Mouse (Mus musculus): Measurements from ENCODE around the gene Mybpc1. TPM values are rescaled to one million over a fixed set of nuclear protein-coding genes. Genes with fewer than 3 reads are reported as not detected.

Gene Mybpc1
- polyA plus RNA-seq, 1 experiment from 2014 or later, result 12.1 TPM

Other genes starting within 250 kb of the Mybpc1 start
- 0.58 and 0.82 TPM in 2 replicates for gene Dram1, start 226.1 kb downstream of the Mybpc1 start, polyA plus RNA-seq (2016; fragmentation: Nextera tagmentation; extraction: Ambion mirVana)
- 15.2 and 18.3 TPM in 2 replicates for gene Gnptab, start 226.0 kb downstream of the Mybpc1 start, polyA plus RNA-seq (2016; fragmentation: Nextera tagmentation; extraction: Ambion mirVana)
- gene Sycp3, start 145.6 kb downstream of the Mybpc1 start, polyA plus RNA-seq (2016; fragmentation: Nextera tagmentation; extraction: Ambion mirVana), result 0.46 TPM in 1 of 2 replicates, not detected in the other
- gene Chpt1, start 101.1 kb downstream of the Mybpc1 start, polyA plus RNA-seq (2016; fragmentation: Nextera tagmentation; extraction: Ambion mirVana), result 23.7 and 25.0 TPM in 2 replicates
- not detected in 2 replicates for gene Spic, start 79.9 kb upstream of the Mybpc1 start, polyA plus RNA-seq (2016; fragmentation: Nextera tagmentation; extraction: Ambion mirVana)
- gene Arl1, start 125.7 kb upstream of the Mybpc1 start, polyA plus RNA-seq (2016; fragmentation: Nextera tagmentation; extraction: Ambion mirVana), result 144 and 149 TPM in 2 replicates
- 15.8 and 20.0 TPM in 2 replicates for gene Utp20, start 221.7 kb upstream of the Mybpc1 start, polyA plus RNA-seq (2016; fragmentation: Nextera tagmentation; extraction: Ambion mirVana)